Mouse (Mus musculus) kidney, embryonic 16.5 days (tissue): ENCODE results near the gene Dhdh. TPM values are rescaled to one million over a fixed set of nuclear protein-coding genes. Genes with fewer than 3 reads are reported as not detected.
"Not testable (repeated sequence)": the region's sequence is repeated elsewhere in the genome, so short reads cannot be mapped to it uniquely, and the experiment has no call there.

ENCODE experiments used
- ATAC-seq: fragments of 200-750 bp; cut with Nextera tagmentation; 2 replicates; pipeline ENCODE4 v1.8.0; 2017; ENCODE audit warnings: moderate TSS enrichment; ENCODE audit not compliant: low FRiP score, low TSS enrichment
- H3K27ac ChIP-seq: fragments of 300-500 bp; sonication (generic); 2 replicates; pipeline ENCODE4 v1.5.1; 2014; ENCODE audit warnings: low read length
- H3K27me3 ChIP-seq: fragments of 300-500 bp; sonication (generic); 2 replicates; pipeline ENCODE4 v1.6.1; 2014; ENCODE audit warnings: low read length, control low read depth, mixed read lengths; ENCODE audit not compliant: insufficient read depth
- H3K36me3 ChIP-seq: fragments of 300-500 bp; sonication (generic); 2 replicates; pipeline ENCODE4 v1.6.1; 2014; ENCODE audit warnings: low read length, control low read depth, mixed read lengths; ENCODE audit not compliant: insufficient read depth
- H3K4me1 ChIP-seq: fragments of 300-500 bp; sonication (generic); 2 replicates; pipeline ENCODE4 v1.6.1; 2014; ENCODE audit warnings: low read length, control low read depth, mixed read lengths; ENCODE audit not compliant: insufficient read depth
- H3K4me2 ChIP-seq: fragments of 300-500 bp; sonication (generic); replicated peaks from 2 replicates; pipeline ENCODE4 v1.6.1; 2014; ENCODE audit warnings: low read depth, low read length
- H3K4me3 ChIP-seq: fragments of 300-500 bp; sonication (generic); 2 replicates; pipeline ENCODE4 v1.5.1; 2014; ENCODE audit warnings: mild to moderate bottlenecking, low read length
- H3K9ac ChIP-seq: fragments of 300-500 bp; sonication (generic); replicated peaks from 2 replicates; pipeline ENCODE4 v1.6.1; 2014; ENCODE audit warnings: low read length
- H3K9me3 ChIP-seq: fragments of 300-500 bp; sonication (generic); 2 replicates; pipeline ENCODE4 v1.6.1; 2016; ENCODE audit warnings: low read length, control low read depth
- WGBS: fragments of 180-500 bp; shearing (Covaris S2); extraction: QIAGEN DNeasy Blood & Tissue Kit; methylation state at CpG from one replicate; pipeline ENCODE4 v1.1.7; 2014; 5-methylcytosine and 5-hydroxymethylcytosine counted together
- polyA plus RNA-seq: library from polyadenylated mRNA; unstranded; fragments of >200 nt; fragmentation: Nextera tagmentation; extraction: Ambion mirVana; gene quantifications from 2 replicates; pipeline ENCODE4 v1.2.1, GENCODE M21; 2015

The Dhdh gene
- polyA plus RNA-seq, 1 experiment from 2014 or later, result 2.4 TPM

DNA sequence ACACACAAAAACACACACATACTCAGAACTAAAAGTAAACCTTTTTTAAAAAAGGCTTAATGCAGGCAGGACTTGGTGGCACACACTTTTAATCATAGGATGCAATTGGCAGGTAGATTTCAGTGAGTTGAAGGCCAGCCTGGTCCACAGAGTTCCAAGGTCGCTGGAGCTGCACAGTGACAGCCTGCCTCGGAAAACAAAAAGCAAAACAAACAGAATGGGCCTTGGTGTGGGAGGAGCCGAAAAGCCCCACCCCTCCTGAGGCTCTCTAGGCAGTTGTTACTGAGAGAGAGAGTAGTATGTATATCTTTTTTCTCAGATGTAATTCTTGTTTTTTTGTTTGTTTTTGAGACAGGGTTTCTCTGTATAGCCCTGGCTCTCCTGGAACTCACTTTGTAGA is 2.7 kb upstream of the Dhdh start:
- peak overlapping the region; percentile 36 for H3K4me2 ChIP-seq
- no peaks in the 10 kb centered on the region for H3K9me3 ChIP-seq
- H3K27me3 ChIP-seq, result no peaks in the 10 kb centered on the region
- no peak overlapping the region for H3K4me3 ChIP-seq
- peaks cover 39% of the 10 kb centered on the region for H3K36me3 ChIP-seq
- H3K4me1 ChIP-seq, result peaks cover 26% of the 10 kb centered on the region
- H3K9ac ChIP-seq, result peak overlapping the region; percentile 40
- H3K27ac ChIP-seq, result peak overlapping the region; percentile 44; the same call in 1 of the 2 replicates
- 0 out of 2 replicates have a peak, but pooled peaks have one; percentile 16 for ATAC-seq
- 10% methylated on average over 3 of the region's 3 CpGs for WGBS

DNA sequence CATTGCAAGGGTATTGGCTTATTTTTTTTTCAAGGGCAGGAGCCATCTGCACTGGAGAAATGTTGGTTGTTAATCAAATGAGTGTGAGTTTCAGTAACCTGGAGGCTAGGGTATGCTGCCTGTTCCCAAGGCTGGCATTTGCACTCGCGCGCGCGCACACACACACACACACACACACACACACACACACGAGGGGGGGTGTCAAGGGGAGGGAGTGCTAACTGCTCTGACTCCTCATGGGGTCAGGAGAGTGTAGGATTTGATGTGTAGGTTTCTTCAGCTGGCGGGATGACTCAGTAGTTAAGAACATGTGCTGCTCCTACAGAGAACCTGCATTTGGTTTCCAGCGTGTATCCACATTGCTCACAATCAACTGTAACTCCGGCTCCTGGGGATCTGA is 2.2 kb upstream of the Dhdh start:
- no peak overlapping the region for H3K4me3 ChIP-seq
- 0 out of 2 replicates have a peak, but pooled peaks have one; percentile 10 for ATAC-seq
- no peaks in the 10 kb centered on the region for H3K27me3 ChIP-seq

DNA sequence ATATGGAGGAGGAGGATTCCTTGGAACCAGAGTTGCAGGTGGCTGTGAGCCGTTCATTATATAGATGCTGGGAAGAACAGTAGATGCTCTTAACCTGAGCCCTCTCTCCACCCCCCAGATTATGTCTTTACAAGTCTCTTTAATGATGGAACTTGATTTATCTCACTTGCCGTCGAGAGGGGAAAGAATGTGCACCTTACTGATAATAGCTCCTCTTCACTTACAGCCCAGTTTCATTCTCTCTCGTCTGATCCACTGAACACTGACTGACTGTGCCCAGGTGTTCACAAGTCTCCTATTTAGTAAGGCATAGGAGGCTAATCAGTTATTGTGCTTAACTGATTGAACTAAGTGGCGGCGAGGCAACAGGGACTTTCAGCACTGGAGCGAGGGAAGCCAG is 973 bp upstream of the Dhdh start:
- Histone ChIP-seq H3K4me2 (no peak overlapping the region), H3K27ac (no peak overlapping the region), H3K4me3 (no peak overlapping the region), H3K36me3 (peaks cover 24% of the 10 kb centered on the region), H3K4me1 (peaks cover 26% of the 10 kb centered on the region), H3K9me3 (no peaks in the 10 kb centered on the region), H3K9ac (no peak overlapping the region), H3K27me3 (no peaks in the 10 kb centered on the region)
- WGBS, result 52% methylated on average over 7 of the region's 7 CpGs
- ATAC-seq, result no peak

More for the DNA sequence above, 2.2 kb upstream of the Dhdh start:
- H3K4me1 ChIP-seq, result peaks cover 26% of the 10 kb centered on the region
- H3K4me2 ChIP-seq, result peak overlapping the region; percentile 36; the same call in 1 of the 2 replicates
- WGBS, result 25% methylated on average over 9 of the region's 9 CpGs
- peak overlapping the region; percentile 44; the same call in 1 of the 2 replicates for H3K27ac ChIP-seq
- peaks cover 34% of the 10 kb centered on the region for H3K36me3 ChIP-seq
- no peaks in the 10 kb centered on the region for H3K9me3 ChIP-seq
- H3K9ac ChIP-seq, result peak overlapping the region; percentile 40

DNA sequence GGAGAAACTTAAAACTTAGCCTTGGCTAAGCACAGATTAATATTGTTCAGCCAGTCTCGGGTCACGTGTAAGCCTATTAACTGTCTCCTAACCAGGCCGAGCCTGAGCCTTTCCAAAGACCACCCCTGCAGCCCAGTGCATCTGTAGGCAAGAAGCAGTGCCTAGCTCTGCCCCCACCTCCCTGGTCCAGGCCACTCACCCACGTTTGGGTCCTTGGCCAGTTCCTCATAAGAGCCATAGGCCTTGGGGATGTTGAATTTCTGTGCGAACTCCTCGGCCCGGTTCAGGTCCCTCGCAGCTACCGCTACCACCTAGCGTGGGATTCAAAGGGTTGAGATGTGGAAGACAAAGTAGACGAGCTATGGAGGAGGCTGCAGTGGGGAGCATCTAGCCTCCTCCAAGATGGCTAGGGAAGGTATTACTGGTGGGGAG is 728 bp downstream of the Dhdh start:
- peaks cover 26% of the 10 kb centered on the region for H3K4me1 ChIP-seq
- peak; percentile 28; the same call in 1 of the 2 replicates for ATAC-seq
- H3K27me3 ChIP-seq, result no peaks in the 10 kb centered on the region
- 38% methylated on average over 11 of the region's 11 CpGs for WGBS
- H3K36me3 ChIP-seq, result peaks cover 7% of the 10 kb centered on the region; the same call in 1 of the 2 replicates
- H3K4me3 ChIP-seq, result peak overlapping the region; percentile 53
- no peaks in the 10 kb centered on the region for H3K9me3 ChIP-seq
- H3K9ac ChIP-seq, result peak overlapping the region; percentile 74
- no peak overlapping the region for H3K27ac ChIP-seq
- H3K4me2 ChIP-seq, result peak overlapping the region; percentile 67

DNA sequence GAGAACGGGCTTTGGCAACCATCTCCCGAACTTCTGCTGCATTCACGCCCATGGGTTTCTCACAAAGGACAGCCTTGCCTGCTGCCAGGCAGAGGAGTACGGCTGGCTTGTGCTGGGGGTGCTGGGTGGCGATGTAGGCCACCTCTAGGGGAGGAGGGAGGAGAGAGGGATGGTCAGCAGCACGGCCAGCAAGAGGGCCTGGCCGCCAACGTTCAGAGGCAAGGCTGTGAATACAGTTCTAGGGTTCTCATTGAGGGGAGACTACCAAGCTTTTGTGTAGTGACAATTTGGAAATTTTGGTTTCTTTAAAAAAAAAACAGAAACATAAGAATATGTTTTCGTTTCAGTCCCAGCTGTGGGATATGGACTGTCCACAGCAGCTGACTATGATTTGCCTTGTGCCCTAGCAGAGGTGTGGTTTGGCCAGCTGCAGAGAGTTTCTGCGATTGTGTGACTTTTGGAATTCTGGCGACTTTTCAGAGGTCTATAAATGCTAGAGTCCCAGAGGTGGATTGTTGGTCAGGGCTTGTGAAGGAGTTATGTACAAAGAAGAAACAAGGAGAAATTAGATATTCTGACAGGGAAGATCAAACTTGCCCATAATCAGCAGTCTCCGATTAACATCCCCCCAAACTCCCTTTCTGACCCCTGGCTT is 1.7 kb downstream of the Dhdh start, which contains the start of gene Gm45808:
TSS of gene Gm45808 (minus strand) at position 51 of the 655 bp plus-strand sequence.
- 79% methylated on average over 12 of the region's 12 CpGs for WGBS
- H3K4me2 ChIP-seq, result no peak within 1 kb of the TSS

DNA sequence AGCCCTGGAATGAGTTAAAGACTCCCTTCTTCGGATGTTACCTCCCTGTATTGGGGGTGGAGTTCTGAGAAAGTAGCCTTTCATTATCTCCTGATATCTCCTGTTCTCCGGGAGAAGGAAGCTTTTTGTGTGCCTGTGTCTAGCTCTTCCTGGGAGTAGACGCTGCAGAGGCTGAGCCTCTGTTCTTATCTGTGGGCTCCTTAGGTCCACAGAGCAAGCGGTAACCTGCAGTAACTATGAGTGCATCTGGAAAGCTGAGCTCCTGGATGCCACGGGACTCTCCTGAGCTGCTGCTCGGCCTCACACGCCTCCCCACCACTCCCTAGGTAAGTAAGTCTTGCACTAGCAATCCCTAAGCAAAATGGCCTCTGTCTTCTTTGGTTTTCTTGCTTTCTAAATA is 2.4 kb downstream of the Dhdh start:
- no peak for ATAC-seq
- Histone ChIP-seq H3K4me1 (peaks cover 21% of the 10 kb centered on the region), H3K27ac (no peak overlapping the region), H3K4me3 (no peak overlapping the region), H3K36me3 (no peaks in the 10 kb centered on the region), H3K9me3 (no peaks in the 10 kb centered on the region), H3K27me3 (no peaks in the 10 kb centered on the region), H3K4me2 (no peak overlapping the region), H3K9ac (no peak overlapping the region)
- 65% methylated on average over 7 of the region's 7 CpGs for WGBS

More for the DNA sequence above, 1.7 kb downstream of the Dhdh start, which contains the start of gene Gm45808:
- H3K9ac ChIP-seq, result no peak within 1 kb of the TSS
- peaks cover 26% of the 10 kb centered on the region for H3K4me1 ChIP-seq
- no peaks in the 10 kb centered on the region for H3K36me3 ChIP-seq
- H3K27me3 ChIP-seq, result no peaks in the 10 kb centered on the region
- H3K27ac ChIP-seq, result no peak within 1 kb of the TSS
- no peak for ATAC-seq
- no peaks in the 10 kb centered on the region for H3K9me3 ChIP-seq
- no peak within 1 kb of the TSS for H3K4me3 ChIP-seq

DNA sequence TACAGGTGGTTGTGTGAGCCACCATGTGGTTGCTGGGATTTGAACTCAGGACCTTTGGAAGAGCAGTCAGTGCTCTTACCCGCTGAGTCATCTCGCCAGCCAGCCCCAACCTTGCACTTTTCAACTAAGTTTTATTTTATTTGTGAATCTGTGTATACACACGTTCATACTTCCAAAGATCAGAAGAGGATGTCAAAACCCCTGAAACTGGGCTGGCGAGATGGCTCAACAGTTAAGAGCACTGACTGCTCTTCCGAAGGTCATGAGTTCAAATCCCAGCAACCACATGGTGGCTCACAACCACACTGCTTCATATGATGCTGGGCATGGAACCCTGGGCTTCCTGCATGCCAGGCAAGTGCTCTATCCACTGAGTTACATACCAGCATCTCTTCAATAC is 3.6 kb downstream of the Dhdh start:
- H3K27ac ChIP-seq, H3K4me3 ChIP-seq, H3K36me3 ChIP-seq, H3K27me3 ChIP-seq, H3K4me2 ChIP-seq, H3K9me3 ChIP-seq, H3K9ac ChIP-seq, ATAC-seq: not testable (repeated sequence)
- WGBS, result 91% methylated on average over 5 of the region's 5 CpGs
- H3K4me1 ChIP-seq, result peaks cover 12% of the 10 kb centered on the region

DNA sequence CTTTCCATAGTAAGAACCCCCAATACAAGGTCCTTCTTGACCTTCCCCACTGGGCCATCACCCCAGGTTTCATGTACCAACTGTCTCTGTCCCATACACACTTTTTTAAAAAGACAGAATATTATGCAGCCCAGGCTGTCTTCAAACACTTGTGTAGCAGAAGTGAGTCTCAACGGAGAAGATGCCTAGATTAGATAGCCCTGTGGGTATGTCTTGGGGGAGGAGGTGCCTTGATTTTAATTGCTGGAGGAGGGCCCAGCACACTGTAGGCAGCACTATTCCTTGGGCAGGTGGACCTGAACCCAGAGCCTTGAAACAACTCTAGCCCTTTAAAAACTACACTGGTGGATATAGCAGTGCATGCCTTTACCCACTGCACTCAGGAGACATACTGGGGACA is 6.4 kb downstream of the Dhdh start:
- 86% methylated on average over 1 of the region's 1 CpGs for WGBS
- Histone ChIP-seq H3K9me3 (no peaks in the 10 kb centered on the region), H3K36me3 (no peaks in the 10 kb centered on the region), H3K27me3 (no peaks in the 10 kb centered on the region), H3K4me1 (no peaks in the 10 kb centered on the region), H3K4me2 (no peak overlapping the region), H3K4me3 (no peak overlapping the region), H3K27ac (no peak overlapping the region), H3K9ac (no peak overlapping the region)
- no peak for ATAC-seq

DNA sequence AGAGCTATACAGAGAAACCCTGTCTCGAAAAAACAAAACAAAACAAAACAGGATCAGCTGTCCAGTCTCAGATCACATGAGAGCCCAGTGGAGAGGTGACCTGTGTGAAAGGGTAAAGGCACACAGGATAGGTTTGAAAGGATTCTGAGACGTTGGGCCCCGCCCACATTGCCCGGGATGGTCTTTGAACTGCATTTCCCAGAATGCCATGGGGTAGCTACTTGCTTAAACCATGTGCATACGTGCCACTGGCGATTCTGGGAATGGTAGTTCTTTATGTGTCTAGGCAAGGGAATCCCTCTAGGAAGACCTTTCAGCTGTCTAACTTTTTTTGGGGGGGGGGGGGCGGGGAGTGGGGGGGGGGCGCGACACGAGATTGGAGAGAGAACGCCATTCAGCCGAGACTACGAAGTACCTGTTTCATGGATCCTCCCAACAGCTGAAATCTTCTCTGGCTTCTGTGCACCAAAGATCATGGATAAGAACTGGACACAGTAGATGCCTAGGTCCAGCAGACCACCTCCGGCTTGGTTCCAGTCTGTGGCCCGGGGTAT is 7.2 kb downstream of the Dhdh start, which contains the start of gene Tulp2:
TSS of gene Tulp2 (plus strand) at position 504 of the 554 bp plus-strand sequence.
- WGBS, result 51% methylated on average over 15 of the region's 15 CpGs
- no peaks in the 10 kb centered on the region for H3K4me1 ChIP-seq
- H3K27ac ChIP-seq, result no peak within 1 kb of the TSS
- no peaks in the 10 kb centered on the region for H3K9me3 ChIP-seq
- H3K4me3 ChIP-seq, result no peak within 1 kb of the TSS
- no peaks in the 10 kb centered on the region for H3K36me3 ChIP-seq
- no peak within 1 kb of the TSS for H3K4me2 ChIP-seq
- no peak within 1 kb of the TSS for H3K9ac ChIP-seq
- peak; percentile 83 for ATAC-seq
- no peaks in the 10 kb centered on the region for H3K27me3 ChIP-seq

DNA sequence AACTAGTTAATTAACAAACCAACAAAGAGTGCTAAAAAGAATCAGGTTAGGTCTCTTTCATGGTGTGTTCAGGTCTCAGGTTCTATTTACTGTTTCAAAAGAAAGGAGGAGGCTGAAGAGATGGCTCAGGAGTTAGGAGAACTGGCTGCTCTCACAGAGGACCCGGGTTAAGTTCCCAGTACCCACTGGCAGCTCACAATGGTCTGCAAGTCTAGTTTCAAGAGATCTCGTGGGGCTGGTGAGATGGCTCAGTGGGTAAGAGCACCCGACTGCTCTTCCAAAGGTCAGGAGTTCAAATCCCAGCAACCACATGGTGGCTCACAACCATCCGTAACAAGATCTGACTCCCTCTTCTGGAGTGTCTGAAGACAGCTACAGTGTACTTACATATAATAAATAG is 8.3 kb downstream of the Dhdh start:
- not testable (repeated sequence) for ATAC-seq
- whole genome bisulfite sequencing, result 67% methylated on average over 3 of the region's 4 CpGs

More for the DNA sequence above, 8.3 kb downstream of the Dhdh start:
- not testable (repeated sequence) for H3K4me3 ChIP-seq, H3K36me3 ChIP-seq, H3K4me1 ChIP-seq, H3K9me3 ChIP-seq, H3K27me3 ChIP-seq, H3K27ac ChIP-seq, H3K9ac ChIP-seq, H3K4me2 ChIP-seq
